Mouse (Mus musculus) MEL (cell line): Measurements from ENCODE around the gene Mapkbp1.

Experiments used
- CTCF ChIP-seq, 3 experiments: IDR thresholded peaks in 2 of 3; conservative IDR thresholded peaks in 1 of 3; 2 replicates each; pipeline ENCODE4 v1.5.1; 2011 to 2012; ENCODE audit warnings: low read length in 3 of 3, low read depth in 2 of 3, mild to moderate bottlenecking in 2 of 3, improper control_type of control experiment in 1 of 3, inconsistent platforms in 1 of 3, mixed read lengths in 1 of 3, moderate library complexity in 1 of 3; ENCODE audit not compliant: control insufficient read depth in 1 of 3, insufficient read depth in 1 of 3, poor library complexity in 1 of 3, severe bottlenecking in 1 of 3
- ELF1 ChIP-seq: IDR thresholded peaks from 2 replicates; pipeline ENCODE4 v1.6.1; 2014; ENCODE audit warnings: low read depth, mild to moderate bottlenecking, inconsistent platforms, low read length, improper control_type of control experiment, moderate library complexity
- ETS1 ChIP-seq: IDR thresholded peaks from 2 replicates; pipeline ENCODE4 v1.6.1; 2012; ENCODE audit warnings: low read depth, mild to moderate bottlenecking, inconsistent platforms, low read length, improper control_type of control experiment, moderate library complexity
- JUND ChIP-seq: IDR thresholded peaks from 2 replicates; pipeline ENCODE4 v1.6.1; 2011; ENCODE audit warnings: low read depth, mild to moderate bottlenecking, improper control_type of control experiment, low read length
- MEF2A ChIP-seq: IDR thresholded peaks from 2 replicates; pipeline ENCODE4 v1.6.1; 2014; ENCODE audit warnings: low read depth, mild to moderate bottlenecking, inconsistent platforms, low read length, improper control_type of control experiment; ENCODE audit not compliant: poor library complexity, insufficient replicate concordance, severe bottlenecking; ENCODE audit errors: extremely low read depth
- MXI1 ChIP-seq: IDR thresholded peaks from 2 replicates; pipeline ENCODE4 v1.6.1; 2011; ENCODE audit warnings: mild to moderate bottlenecking, low read depth, low read length, improper control_type of control experiment
- MYC ChIP-seq: IDR thresholded peaks from 2 replicates; pipeline ENCODE4 v1.6.1; 2011; ENCODE audit warnings: low read depth, mild to moderate bottlenecking, low read length, improper control_type of control experiment, moderate library complexity
- NELFE ChIP-seq: IDR thresholded peaks from 2 replicates; pipeline ENCODE4 v1.6.1; 2011; ENCODE audit warnings: low read depth, low read length, improper control_type of control experiment
- RAD21 ChIP-seq: IDR thresholded peaks from 2 replicates; pipeline ENCODE4 v1.6.1; 2011; ENCODE audit warnings: mild to moderate bottlenecking, low read depth, low read length, improper control_type of control experiment
- UBTF ChIP-seq: IDR thresholded peaks from 2 replicates; pipeline ENCODE4 v1.6.1; 2012; ENCODE audit warnings: low read depth, mild to moderate bottlenecking, inconsistent platforms, low read length, improper control_type of control experiment, moderate library complexity, borderline replicate concordance; ENCODE audit not compliant: insufficient read depth
- USF1 ChIP-seq: IDR thresholded peaks from 2 replicates; pipeline ENCODE4 v1.6.1; 2014; ENCODE audit warnings: low read depth, mild to moderate bottlenecking, inconsistent platforms, low read length, improper control_type of control experiment, moderate library complexity

DNA sequence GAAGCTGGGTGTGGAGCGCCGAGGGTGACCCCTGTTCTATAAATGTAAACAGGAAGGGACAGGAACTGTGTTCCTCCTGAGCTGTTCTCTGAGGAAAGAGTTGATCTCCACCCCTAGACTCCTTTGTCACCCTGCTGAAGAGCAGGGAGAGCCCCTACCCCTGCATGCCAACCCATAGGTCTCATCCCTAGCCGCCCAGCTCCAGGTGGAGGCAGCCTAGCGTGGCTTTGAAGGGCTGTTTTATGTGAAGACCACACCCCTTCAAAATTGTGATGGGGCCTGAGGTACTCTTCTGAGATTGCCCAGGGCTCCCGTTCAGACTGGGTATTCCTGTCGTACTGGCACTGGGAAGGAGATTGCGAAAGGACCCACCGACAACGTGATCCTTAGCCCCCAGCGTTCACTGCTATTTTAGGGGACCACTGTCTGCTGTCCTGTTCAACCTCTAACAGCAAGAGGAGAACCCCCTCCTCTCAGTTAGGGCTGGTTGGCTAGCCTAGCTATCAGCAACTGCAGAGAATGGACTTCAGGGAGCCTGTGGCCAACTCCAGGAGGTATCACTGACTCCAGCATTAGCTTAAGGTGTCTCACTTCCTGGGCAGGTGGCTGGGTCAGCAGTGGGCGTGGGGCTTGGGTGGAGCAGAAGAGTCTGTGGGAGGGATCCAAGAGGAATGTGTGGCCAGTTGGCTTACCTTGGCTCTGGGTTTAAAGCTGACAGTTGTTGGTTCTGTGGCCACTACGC lies 60.4 kb downstream of the Mapkbp1 start, which contains the start of gene Pla2g4b:
- TF ChIP-seq MYC (no peak), USF1 (no peak), MEF2A (no peak), CTCF (IDR thresholded peaks at IDR 0.05 in 2 of 3, conservative IDR thresholded peaks at IDR 0.05 in 1 of 3; ENCODE audit: control insufficient read depth in 1 of 3, insufficient read depth in 1 of 3, low read depth in 2 of 3, low read length in 3 of 3, poor library complexity in 1 of 3, severe bottlenecking in 1 of 3) (no peak), ELF1 (no peak), JUND (no peak), RAD21 (no peak), UBTF (no peak), NELFE (no peak), ETS1 (no peak), MXI1 (no peak)
